Mouse (Mus musculus) intestine, postnatal 0 days (tissue): ENCODE data around the gene Tmem119. TPM values are rescaled to one million over a fixed set of nuclear protein-coding genes. Genes with fewer than 3 reads are reported as not detected.
"Not testable (repeated sequence)": the region's sequence is repeated elsewhere in the genome, so short reads cannot be mapped to it uniquely, and the experiment has no call there.

Experiments used
- ATAC-seq: fragments of 200-750 bp; cut with Nextera tagmentation; 2 replicates; pipeline ENCODE4 v1.8.0; 2017; ENCODE audit warnings: mild to moderate bottlenecking, moderate TSS enrichment, moderate library complexity
- H3K27ac ChIP-seq: fragments of 300-500 bp; sonication (generic); 2 replicates; pipeline ENCODE4 v1.5.1; 2014; ENCODE audit warnings: mild to moderate bottlenecking, low read depth, low read length, moderate library complexity
- H3K27me3 ChIP-seq: fragments of 300-500 bp; sonication (generic); replicated peaks from 2 replicates; pipeline ENCODE4 v1.6.1; 2014; ENCODE audit warnings: low read length, mixed read lengths; ENCODE audit not compliant: control insufficient read depth, insufficient read depth
- H3K36me3 ChIP-seq: fragments of 300-500 bp; sonication (generic); 2 replicates; pipeline ENCODE4 v1.6.1; 2014; ENCODE audit warnings: mild to moderate bottlenecking, moderate library complexity; ENCODE audit not compliant: control insufficient read depth, insufficient read depth
- H3K4me1 ChIP-seq: fragments of 300-500 bp; sonication (generic); replicated peaks from 2 replicates; pipeline ENCODE4 v1.6.1; 2014; ENCODE audit warnings: antibody characterized with exemption, low read length, mixed read lengths; ENCODE audit not compliant: control insufficient read depth, insufficient read depth
- H3K4me2 ChIP-seq: fragments of 300-500 bp; sonication (generic); replicated peaks from 2 replicates; pipeline ENCODE4 v1.6.1; 2014; ENCODE audit warnings: low read depth, mild to moderate bottlenecking, moderate library complexity
- H3K4me3 ChIP-seq: fragments of 300-500 bp; sonication (generic); 2 replicates; pipeline ENCODE4 v1.5.1; 2014; ENCODE audit warnings: low read depth, low read length
- H3K9ac ChIP-seq: fragments of 300-500 bp; sonication (generic); 2 replicates; pipeline ENCODE4 v1.6.1; 2014; ENCODE audit warnings: mild to moderate bottlenecking, low read depth, low read length
- H3K9me3 ChIP-seq: fragments of 300-500 bp; sonication (generic); 2 replicates; pipeline ENCODE4 v1.6.1; 2016; ENCODE audit warnings: mixed run types; ENCODE audit not compliant: control insufficient read depth
- CTCF ChIP-seq: sonication (generic); IDR thresholded peaks from 2 replicates; pipeline ENCODE4 v1.5.1; 2016; ENCODE audit warnings: low read depth, mild to moderate bottlenecking, control low read depth, antibody characterized with exemption, moderate library complexity
- whole genome bisulfite sequencing: fragments of 180-500 bp; shearing (Covaris S2); extraction: QIAGEN DNeasy Blood & Tissue Kit; methylation state at CpG from one replicate; pipeline ENCODE4 v1.1.7; 2014; 5-methylcytosine and 5-hydroxymethylcytosine counted together
- polyA plus RNA-seq: library from polyadenylated mRNA; unstranded; fragments of >200 nt; fragmentation: Nextera tagmentation; extraction: Ambion mirVana; gene quantifications from 2 replicates; pipeline ENCODE4 v1.2.1, GENCODE M21; 2015

The Tmem119 gene
- polyA plus RNA-seq, 1 experiment from 2014 or later: 23.0 TPM

DNA sequence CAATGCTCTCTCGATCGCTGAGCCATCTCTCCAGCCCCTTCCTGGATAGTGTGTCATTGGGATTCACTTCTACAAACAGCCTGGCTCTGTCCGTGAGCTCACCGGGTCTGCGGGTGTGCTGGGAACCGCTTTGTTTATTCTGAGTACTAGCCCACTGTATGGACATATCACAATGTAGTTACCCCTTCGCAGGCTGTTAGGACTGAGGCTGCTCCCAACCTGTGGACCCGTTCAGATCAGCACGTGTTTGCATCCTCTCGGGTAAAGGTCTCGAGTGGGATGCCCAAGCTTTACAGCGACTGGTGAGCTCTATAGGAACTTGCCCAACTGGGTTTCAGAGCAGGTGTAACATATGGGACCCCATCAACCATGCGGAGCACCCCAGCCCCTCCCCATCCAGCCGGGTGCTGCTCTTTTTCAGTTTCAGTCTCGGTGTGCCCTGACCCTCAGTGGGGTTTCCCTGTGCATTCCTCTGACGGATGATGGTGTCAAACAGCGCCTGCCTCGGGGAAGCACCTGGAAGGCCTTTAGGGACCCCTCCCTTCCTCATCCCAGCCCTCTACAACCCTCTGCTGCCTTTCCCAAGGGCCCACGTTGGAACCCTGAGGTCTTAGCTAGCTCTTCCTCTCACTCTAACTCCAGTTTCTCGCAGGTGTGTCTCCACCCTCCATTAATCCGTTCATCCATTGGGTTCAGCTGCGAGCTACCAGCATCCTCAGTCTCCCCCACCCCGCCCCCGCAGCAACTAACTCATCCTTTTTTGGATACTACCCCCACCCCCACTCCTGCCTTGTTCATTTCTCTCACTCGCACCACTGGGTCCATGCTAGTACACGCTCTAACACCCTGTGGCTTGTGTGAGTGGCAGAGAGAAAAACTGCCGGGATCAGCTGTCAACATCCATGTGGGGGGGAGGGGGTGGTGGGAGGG lies 14.1 kb upstream of the Tmem119 start:
- Histone ChIP-seq H3K4me1 (no peaks in the 10 kb centered on the region; the same call in 1 of the 2 replicates), H3K4me3 (no peak overlapping the region), H3K4me2 (no peak overlapping the region), H3K9me3 (no peaks in the 10 kb centered on the region), H3K9ac (no peak overlapping the region), H3K27ac (no peak overlapping the region), H3K36me3 (no peaks in the 10 kb centered on the region), H3K27me3 (no peaks in the 10 kb centered on the region)
- WGBS: 36% methylated on average over 27 of the region's 27 CpGs
- no peak for TF ChIP-seq CTCF
- ATAC-seq: no peak

- Histone ChIP-seq H3K36me3 (no peaks in the 10 kb centered on the region), H3K4me2 (no peak overlapping the region), H3K27ac (no peak overlapping the region), H3K27me3 (no peaks in the 10 kb centered on the region), H3K4me3 (no peak overlapping the region), H3K9me3 (no peaks in the 10 kb centered on the region), H3K4me1 (no peaks in the 10 kb centered on the region; the same call in 1 of the 2 replicates), H3K9ac (0 out of 2 replicates have a peak overlapping the region, but pooled peaks have one; percentile 17)
- no peak for ATAC-seq
- 20% methylated on average over 9 of the region's 9 CpGs for WGBS
- peak; percentile 54 for TF ChIP-seq CTCF
These were observed 13.3 kb upstream of the Tmem119 start for GRCm38 (mm10) chr5:113813608-113814007.

DNA sequence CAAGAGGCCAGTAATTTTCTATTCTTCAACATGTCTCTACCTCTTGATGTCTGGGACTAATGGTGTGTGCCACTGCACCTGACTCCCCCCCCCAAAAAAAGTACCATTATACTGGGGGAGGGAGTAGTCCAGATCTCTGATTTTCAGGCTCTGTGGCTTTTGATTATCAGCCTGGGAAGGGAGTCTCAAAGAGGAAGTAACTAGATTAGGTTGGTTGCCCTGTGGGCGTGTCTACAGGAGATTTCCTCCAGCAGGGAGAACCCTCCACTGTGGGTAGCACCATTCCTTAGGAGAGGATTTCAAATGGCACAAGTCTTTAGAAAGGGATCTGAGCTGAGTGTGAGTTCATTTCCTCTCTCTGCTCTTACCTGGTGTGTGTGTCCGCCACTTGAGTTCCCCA lies 12.3 kb upstream of the Tmem119 start:
- no peak for ATAC-seq
- no peak overlapping the region for H3K4me3 ChIP-seq
- H3K4me1 ChIP-seq: no peaks in the 10 kb centered on the region; the same call in 1 of the 2 replicates
- H3K9me3 ChIP-seq: no peaks in the 10 kb centered on the region
- WGBS: 85% methylated on average over 2 of the region's 2 CpGs
- no peaks in the 10 kb centered on the region for H3K36me3 ChIP-seq
- no peak overlapping the region for H3K27ac ChIP-seq
- no peak overlapping the region for H3K9ac ChIP-seq
- no peak for TF ChIP-seq CTCF
- H3K4me2 ChIP-seq: no peak overlapping the region
- no peaks in the 10 kb centered on the region for H3K27me3 ChIP-seq

GRCm38 (mm10) chr5:113811824-113812420 lies 11.6 kb upstream of the Tmem119 start:
- H3K4me2 ChIP-seq, H3K9me3 ChIP-seq, H3K27me3 ChIP-seq, ATAC-seq, H3K4me3 ChIP-seq, H3K27ac ChIP-seq, H3K4me1 ChIP-seq, H3K36me3 ChIP-seq, H3K9ac ChIP-seq: not testable (repeated sequence)
- peak; percentile 62 for TF ChIP-seq CTCF
- 18% methylated on average over 11 of the region's 12 CpGs for WGBS

DNA sequence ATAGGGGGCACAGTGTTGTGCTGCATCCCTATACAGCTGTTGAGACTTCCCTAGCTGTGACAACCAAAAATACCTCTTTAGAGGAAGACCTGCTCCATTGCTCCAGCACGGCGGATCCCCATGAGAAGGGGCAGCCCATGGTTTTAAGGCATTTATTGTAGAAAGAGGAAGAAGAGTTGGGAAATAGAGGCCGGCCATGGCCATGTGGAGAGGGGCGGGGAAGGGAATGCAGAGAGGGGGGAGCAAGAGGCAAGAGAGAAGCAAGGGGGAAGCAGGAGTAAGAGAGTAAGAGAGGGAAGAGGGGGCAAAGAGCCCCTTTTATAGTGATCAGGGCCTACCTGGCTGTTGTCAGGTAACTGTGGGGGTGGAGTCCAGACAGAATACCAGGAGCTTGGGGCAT lies 9.8 kb upstream of the Tmem119 start:
- TF ChIP-seq CTCF: no peak
- Histone ChIP-seq H3K9ac (no peak overlapping the region), H3K9me3 (no peaks in the 10 kb centered on the region), H3K4me1 (no peaks in the 10 kb centered on the region), H3K27ac (no peak overlapping the region), H3K4me3 (no peak overlapping the region), H3K27me3 (no peaks in the 10 kb centered on the region), H3K4me2 (no peak overlapping the region), H3K36me3 (no peaks in the 10 kb centered on the region)
- no peak for ATAC-seq
- 85% methylated on average over 4 of the region's 4 CpGs for WGBS

GRCm38 (mm10) chr5:113808177-113808576 lies 7.9 kb upstream of the Tmem119 start:
- no peak for ATAC-seq
- Histone ChIP-seq H3K36me3 (no peaks in the 10 kb centered on the region), H3K4me1 (no peaks in the 10 kb centered on the region), H3K9me3 (no peaks in the 10 kb centered on the region), H3K27ac (no peak overlapping the region), H3K4me3 (no peak overlapping the region), H3K9ac (no peak overlapping the region), H3K4me2 (no peak overlapping the region), H3K27me3 (no peaks in the 10 kb centered on the region)
- 64% methylated on average over 2 of the region's 2 CpGs for WGBS
- TF ChIP-seq CTCF: no peak
